Mouse (Mus musculus): ENCODE measurements at regions not wholly inside any gene's neighbourhood (a gene's known extent, or its start where the extent isn't known, plus 50 kb on each side); places are given as distances from the start of the nearest gene placed in this dataset.
A peak's percentile ranks its signal among the peaks of the same experiment; 100 is the strongest.

DNA sequence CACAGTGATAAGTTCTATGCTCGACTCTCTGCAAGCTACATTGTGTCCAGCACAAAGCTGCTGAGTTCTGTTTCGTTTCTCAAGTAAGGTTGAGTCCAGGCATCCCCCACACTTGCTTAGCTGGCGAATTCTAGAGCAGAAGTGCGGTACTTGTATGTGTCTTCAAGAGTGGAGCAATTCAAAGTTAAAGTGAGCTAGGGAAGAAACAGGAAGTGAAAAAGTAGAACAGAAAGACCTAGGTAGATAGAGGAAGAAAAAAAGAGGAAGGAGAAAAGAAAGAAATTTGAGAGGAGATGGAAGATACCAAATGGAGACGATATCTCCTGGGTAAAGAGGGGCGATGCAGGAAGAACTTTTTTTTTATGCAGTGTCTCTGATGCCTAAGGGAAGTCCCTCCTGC lies 51.4 kb upstream of the Marcks start:
- no peak for TF ChIP-seq USF1 (IDR thresholded peaks at IDR 0.05; ENCODE audit: low read depth, low read length)
- peak; percentile 95 for TF ChIP-seq MAFK (IDR thresholded peaks at IDR 0.05; ENCODE audit: insufficient replicate concordance, low read length)
- TF ChIP-seq HCFC1 (IDR thresholded peaks at IDR 0.05; ENCODE audit: low read depth, low read length): no peak
- no peak for TF ChIP-seq CTCF (conservative IDR thresholded peaks at IDR 0.05 in 1 of 2, IDR thresholded peaks at IDR 0.05 in 1 of 2; ENCODE audit: low read depth in 2 of 2, low read length in 2 of 2)
- TF ChIP-seq POLR2A (IDR thresholded peaks at IDR 0.05; ENCODE audit: low read depth, low read length): no peak; the same call in 1 of the 2 replicates

All from CH12.LX (cell line).